Mouse (Mus musculus): Measurements from ENCODE around the gene Sh2b1.

Gene Sh2b1

DNA sequence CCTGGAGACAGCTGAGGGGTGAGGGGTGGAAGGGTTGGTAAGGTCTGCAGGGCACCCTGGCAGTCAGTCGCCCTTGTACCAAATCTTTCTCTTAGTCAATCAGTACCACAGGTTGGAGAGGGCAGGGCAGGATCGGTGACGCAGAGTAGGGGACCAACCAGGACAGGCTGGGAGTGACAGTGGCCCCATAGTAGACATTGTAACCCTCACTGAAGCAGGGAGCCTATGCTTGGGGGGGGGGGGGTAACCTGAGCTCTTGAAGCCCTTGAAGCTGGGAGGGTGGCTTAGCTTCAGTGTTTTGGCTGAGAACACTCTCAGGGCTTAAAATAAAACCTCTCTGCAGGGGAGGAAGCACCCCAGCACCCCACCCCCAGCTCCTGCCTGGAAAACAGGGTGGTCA is 13.6 kb downstream of the Sh2b1 start:
- in situ Hi-C loops (cut with MboI; ENCODE audit: low pct_unique_long_range_greater_than_20kb in 1 of 2, low sequenced_read_pairs in 2 of 2, unreplicated experiment in 1 of 2): no loop called here

DNA sequence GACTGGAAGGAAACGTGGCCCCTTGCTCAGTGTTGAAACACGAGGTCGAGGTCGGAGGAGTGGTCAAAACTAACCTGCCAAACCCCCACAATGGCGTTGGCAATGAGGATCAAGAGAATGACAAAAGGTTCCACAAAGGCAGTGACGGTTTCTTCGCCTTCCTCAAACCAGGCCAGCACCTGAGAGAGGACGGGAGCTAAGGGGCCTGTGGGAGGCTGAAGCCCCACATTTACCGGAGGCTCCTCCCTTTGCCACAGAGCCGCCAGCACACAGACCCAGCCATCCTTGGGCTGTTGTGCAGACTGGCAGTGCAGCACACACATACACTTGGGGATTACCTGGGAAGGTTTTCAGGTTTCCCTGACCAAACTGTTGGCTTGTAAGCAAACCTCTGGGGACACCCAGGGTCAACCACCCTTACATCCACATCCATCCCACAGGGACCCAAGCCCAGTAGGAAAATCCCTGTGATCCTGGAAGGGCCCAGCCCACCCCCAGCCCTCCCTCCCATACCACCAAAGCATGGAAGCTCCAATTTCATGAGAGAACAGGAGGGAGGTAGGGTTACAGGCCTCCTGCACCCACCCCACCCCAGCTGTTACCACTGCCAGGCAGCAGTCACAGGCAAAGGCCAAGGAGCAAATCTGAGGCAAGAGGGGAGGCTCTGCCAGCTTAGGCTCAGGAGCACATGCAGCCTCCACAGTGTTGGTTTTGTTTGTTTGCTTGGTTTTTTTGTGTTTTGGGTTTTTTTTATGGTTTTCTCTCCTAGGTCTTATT is 14.4 kb downstream of the Sh2b1 start:
- in situ Hi-C loops (cut with MboI; ENCODE audit: low pct_unique_long_range_greater_than_20kb in 1 of 2, low sequenced_read_pairs in 2 of 2, unreplicated experiment in 1 of 2): no loop called here

- in situ Hi-C loops (cut with MboI; ENCODE audit: low pct_unique_long_range_greater_than_20kb in 1 of 2, low sequenced_read_pairs in 2 of 2, unreplicated experiment in 1 of 2): no loop called here
These were observed 16.2 kb downstream of the Sh2b1 start for GRCm38 (mm10) chr7:126458844-126459618.

GRCm38 (mm10) chr7:126458225-126458624 is 17.0 kb downstream of the Sh2b1 start:
- in situ Hi-C loops (cut with MboI; ENCODE audit: low pct_unique_long_range_greater_than_20kb in 1 of 2, low sequenced_read_pairs in 2 of 2, unreplicated experiment in 1 of 2): no loop called here

DNA sequence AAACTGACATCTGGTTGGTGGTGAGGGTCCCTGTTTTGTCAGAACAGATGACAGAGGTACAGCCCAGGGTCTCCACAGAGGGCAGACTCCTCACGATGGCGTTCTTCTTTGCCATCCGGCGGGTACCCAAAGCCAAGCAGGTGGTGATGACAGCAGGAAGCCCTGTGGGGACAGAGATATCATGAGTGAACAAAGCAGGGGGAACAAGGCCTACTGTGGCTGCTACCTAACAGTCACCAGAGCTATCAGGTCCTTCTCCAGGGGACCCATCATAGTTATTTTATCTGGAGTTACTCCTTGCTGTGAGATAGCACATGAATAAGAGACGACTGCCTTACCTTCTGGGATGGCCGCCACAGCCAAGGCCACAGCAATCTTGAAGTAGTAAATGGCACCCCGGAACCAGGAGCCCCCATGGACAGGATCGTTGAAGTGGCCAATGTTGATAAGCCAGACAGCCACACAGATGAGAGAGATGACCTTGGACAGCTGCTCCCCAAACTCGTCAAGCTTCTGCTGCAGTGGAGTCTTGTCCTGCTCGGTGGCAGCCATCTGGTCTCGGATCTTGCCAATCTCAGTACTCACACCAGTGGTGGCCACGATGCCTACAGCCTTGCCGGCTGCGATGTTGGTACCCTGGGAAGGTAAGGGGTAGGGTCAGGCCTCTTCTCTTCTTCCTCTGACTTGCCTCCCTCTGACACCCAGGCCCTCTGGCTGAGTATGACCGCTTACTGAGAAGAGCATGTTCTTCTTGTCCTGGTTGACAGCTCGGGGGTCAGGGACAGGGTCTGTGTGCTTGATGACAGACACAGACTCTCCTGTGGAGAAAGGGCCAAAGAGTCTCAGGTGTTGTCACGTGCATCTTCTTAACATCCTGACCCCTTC is 18.6 kb downstream of the Sh2b1 start:
- in situ Hi-C loops (cut with MboI; ENCODE audit: low pct_unique_long_range_greater_than_20kb in 1 of 2, low sequenced_read_pairs in 2 of 2, unreplicated experiment in 1 of 2): no loop called here

- in situ Hi-C loops (cut with MboI; ENCODE audit: low pct_unique_long_range_greater_than_20kb in 1 of 2, low sequenced_read_pairs in 2 of 2, unreplicated experiment in 1 of 2): no loop called here
These were observed 20.0 kb downstream of the Sh2b1 start for GRCm38 (mm10) chr7:126455242-126455641.

DNA sequence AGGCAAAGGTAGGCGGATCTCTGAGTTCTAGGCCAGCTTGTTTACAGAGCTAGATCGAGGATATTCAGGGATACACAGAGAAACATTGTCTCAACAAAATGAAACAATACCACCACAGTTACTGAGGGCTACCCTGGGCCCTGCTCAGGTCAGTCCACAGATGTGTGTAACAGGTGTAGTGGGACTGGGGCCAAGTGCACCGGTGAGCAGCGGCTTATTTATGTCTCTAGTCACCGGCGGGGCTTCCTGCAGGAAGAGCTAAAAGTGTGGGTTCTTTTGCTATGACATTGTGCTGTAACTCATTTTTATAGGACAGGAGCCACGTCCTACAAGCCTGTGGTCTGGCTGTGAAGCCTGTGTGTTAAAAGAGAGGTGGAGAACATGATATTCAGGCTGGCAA is 21.4 kb downstream of the Sh2b1 start:
- in situ Hi-C loops (cut with MboI; ENCODE audit: low pct_unique_long_range_greater_than_20kb in 1 of 2, low sequenced_read_pairs in 2 of 2, unreplicated experiment in 1 of 2): no loop called here

DNA sequence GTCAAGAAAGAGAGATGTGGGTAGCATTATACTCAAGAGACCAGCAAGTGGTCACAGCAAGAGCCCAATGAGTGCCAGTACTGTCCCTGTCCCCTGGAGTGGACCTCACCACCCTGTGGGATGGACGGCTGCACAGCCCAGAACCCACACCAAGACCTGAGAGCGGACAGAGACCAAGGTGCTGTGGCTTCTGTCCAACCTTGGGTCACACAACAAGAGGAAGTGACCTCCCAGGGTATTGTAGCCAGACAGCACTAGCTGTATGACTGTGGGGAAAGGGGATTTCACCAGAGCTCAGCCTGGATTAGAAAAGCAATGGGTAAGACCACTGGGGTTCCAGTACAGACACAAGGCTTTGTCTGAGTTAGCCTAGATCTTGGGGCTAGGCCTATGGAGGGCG is 23.0 kb downstream of the Sh2b1 start:
- in situ Hi-C loops (cut with MboI; ENCODE audit: low pct_unique_long_range_greater_than_20kb in 1 of 2, low sequenced_read_pairs in 2 of 2, unreplicated experiment in 1 of 2): no loop called here

DNA sequence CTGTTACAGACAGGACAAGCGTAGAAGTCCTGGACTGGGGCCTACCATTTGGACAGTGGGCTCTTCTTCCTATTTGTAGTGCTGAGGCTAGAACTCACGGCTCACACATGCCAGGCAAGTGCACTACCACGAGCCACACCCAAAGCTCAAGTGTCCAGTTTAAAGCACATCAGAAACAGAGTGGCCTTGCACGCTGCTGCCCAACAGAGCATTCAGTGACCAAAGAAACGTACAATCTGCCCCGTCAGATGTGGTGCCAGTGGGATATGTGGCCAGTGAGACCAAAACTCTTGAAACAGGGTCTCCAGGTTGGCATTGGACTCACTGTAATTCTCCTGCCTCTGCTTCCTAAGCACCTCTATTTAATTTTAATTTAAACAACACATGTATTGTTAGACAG is 24.6 kb downstream of the Sh2b1 start:
- in situ Hi-C loops (cut with MboI; ENCODE audit: low pct_unique_long_range_greater_than_20kb in 1 of 2, low sequenced_read_pairs in 2 of 2, unreplicated experiment in 1 of 2): no loop called here

- in situ Hi-C loops (cut with MboI; ENCODE audit: low pct_unique_long_range_greater_than_20kb in 1 of 2, low sequenced_read_pairs in 2 of 2, unreplicated experiment in 1 of 2): no loop called here
These were observed 25.2 kb downstream of the Sh2b1 start for GRCm38 (mm10) chr7:126449991-126450390.

- in situ Hi-C loops (cut with MboI; ENCODE audit: low pct_unique_long_range_greater_than_20kb in 1 of 2, low sequenced_read_pairs in 2 of 2, unreplicated experiment in 1 of 2): no loop called here
These were observed 26.7 kb downstream of the Sh2b1 start for GRCm38 (mm10) chr7:126448481-126448880.

DNA sequence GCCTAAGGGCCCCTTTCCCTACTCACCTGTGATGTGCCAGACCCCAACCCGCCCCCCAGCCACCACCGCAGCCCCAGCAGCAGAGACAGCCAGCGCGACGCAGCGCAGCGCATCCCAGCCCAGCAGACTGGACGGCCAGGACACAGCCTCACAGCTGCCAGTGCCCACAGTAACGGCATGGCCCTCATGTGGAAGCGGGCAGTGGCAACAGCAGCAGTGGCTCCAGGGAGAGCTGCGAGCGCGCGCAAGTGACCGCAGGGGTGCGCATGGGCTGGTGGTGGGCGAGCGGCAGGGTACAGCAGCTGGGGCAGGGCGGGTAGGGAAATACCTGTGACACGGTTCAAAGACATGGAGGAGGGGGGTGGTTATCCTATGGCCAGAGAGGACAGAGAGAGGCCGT is 29.0 kb downstream of the Sh2b1 start:
- in situ Hi-C loops (cut with MboI; ENCODE audit: low pct_unique_long_range_greater_than_20kb in 1 of 2, low sequenced_read_pairs in 2 of 2, unreplicated experiment in 1 of 2): no loop called here

GRCm38 (mm10) chr7:126445104-126445815 is 30.0 kb downstream of the Sh2b1 start:
- in situ Hi-C loops (cut with MboI; ENCODE audit: low pct_unique_long_range_greater_than_20kb in 1 of 2, low sequenced_read_pairs in 2 of 2, unreplicated experiment in 1 of 2): no loop called here

DNA sequence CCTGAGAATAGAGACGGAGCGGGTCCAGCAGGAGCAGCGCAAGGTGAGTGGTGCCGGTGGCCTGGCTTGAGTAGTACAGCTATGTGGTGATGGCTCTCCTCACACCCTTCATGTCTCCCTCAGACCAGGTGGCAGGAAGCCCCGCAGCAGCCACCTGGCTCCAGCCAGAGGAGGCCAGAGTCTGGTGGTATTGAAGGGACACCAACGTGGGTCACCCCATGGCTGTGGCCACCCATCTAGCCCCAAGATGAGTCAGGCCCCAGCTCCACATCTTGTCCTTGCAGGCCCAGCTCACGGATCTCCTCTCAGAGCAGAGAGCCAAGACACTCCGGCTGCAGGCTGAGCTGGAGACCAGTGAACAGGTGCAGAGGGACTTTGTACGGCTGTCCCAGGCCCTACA is 30.7 kb downstream of the Sh2b1 start:
- in situ Hi-C loops (cut with MboI; ENCODE audit: low pct_unique_long_range_greater_than_20kb in 1 of 2, low sequenced_read_pairs in 2 of 2, unreplicated experiment in 1 of 2): no loop called here

GRCm38 (mm10) chr7:126443997-126444396 is 31.2 kb downstream of the Sh2b1 start:
- in situ Hi-C loops (cut with MboI; ENCODE audit: low pct_unique_long_range_greater_than_20kb in 1 of 2, low sequenced_read_pairs in 2 of 2, unreplicated experiment in 1 of 2): no loop called here

- in situ Hi-C loops (cut with MboI; ENCODE audit: low pct_unique_long_range_greater_than_20kb in 1 of 2, low sequenced_read_pairs in 2 of 2, unreplicated experiment in 1 of 2): no loop called here
These were observed 35.1 kb downstream of the Sh2b1 start for GRCm38 (mm10) chr7:126440134-126440533.

DNA sequence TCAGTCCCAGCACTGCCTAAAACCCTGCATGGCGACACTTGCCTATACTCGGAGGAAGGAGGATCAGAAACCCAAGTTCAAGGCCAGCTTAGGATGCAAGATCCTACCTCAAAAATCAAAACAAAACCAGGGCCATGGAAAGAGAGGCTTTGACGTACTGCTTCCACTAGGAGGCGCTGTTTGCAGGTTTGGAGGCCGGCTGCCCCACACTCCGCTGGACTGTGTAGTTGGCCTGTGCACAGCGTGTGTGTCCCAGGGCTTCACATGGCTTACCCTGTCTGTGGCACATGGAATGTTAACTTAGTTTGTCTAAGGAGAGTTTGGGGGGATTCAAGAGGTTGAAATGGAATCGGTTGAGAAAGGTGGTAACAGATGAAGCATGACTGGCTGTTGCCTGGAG is 38.4 kb downstream of the Sh2b1 start:
- in situ Hi-C loops (cut with MboI; ENCODE audit: low pct_unique_long_range_greater_than_20kb in 1 of 2, low sequenced_read_pairs in 2 of 2, unreplicated experiment in 1 of 2): no loop called here

GRCm38 (mm10) chr7:126435801-126436200 is 39.4 kb downstream of the Sh2b1 start:
- in situ Hi-C loops (cut with MboI; ENCODE audit: low pct_unique_long_range_greater_than_20kb in 1 of 2, low sequenced_read_pairs in 2 of 2, unreplicated experiment in 1 of 2): no loop called here

Data from mouse embryonic stem cell (cell line).